Mouse (Mus musculus) hindbrain, embryonic 10.5 days (tissue): Measurements from ENCODE around the gene Cox14. TPM values are rescaled to one million over a fixed set of nuclear protein-coding genes. Genes with fewer than 3 reads are reported as not detected.

Experiments used
- DNase-seq: peaks from one replicate; pipeline ENCODE4 v3.0.0-alpha.2; 2017; ENCODE audit warnings: low spot score
- H3K27ac ChIP-seq: fragments of 300-500 bp; sonication (generic); 2 replicates; pipeline ENCODE4 v1.5.1; 2016; ENCODE audit warnings: mild to moderate bottlenecking, moderate library complexity
- H3K27me3 ChIP-seq: fragments of 300-500 bp; sonication (generic); 2 replicates; pipeline ENCODE4 v1.6.1; 2016; ENCODE audit warnings: mild to moderate bottlenecking; ENCODE audit not compliant: poor library complexity, insufficient read depth, severe bottlenecking
- H3K36me3 ChIP-seq: fragments of 300-500 bp; sonication (generic); 2 replicates; pipeline ENCODE4 v1.6.1; 2016; ENCODE audit warnings: mild to moderate bottlenecking, moderate library complexity
- H3K4me1 ChIP-seq: fragments of 300-500 bp; sonication (generic); replicated peaks from 2 replicates; pipeline ENCODE4 v1.6.1; 2016; ENCODE audit warnings: mild to moderate bottlenecking
- H3K4me3 ChIP-seq: fragments of 300-500 bp; sonication (generic); 2 replicates; pipeline ENCODE4 v1.5.1; 2016; ENCODE audit warnings: mild to moderate bottlenecking, moderate library complexity
- H3K9me3 ChIP-seq: fragments of 300-500 bp; sonication (generic); 2 replicates; pipeline ENCODE4 v1.6.1; 2016; ENCODE audit warnings: mild to moderate bottlenecking, moderate library complexity
- WGBS: fragments of 180-500 bp; shearing (Covaris S2); methylation state at CpG from one replicate; pipeline ENCODE4 v1.1.7; 2016; 5-methylcytosine and 5-hydroxymethylcytosine counted together
- polyA plus RNA-seq: library from polyadenylated mRNA; unstranded; fragments of >200 nt; fragmentation: Nextera tagmentation; extraction: Ambion mirVana; gene quantifications from 2 replicates; pipeline ENCODE4 v1.2.1, GENCODE M21; 2016

The Cox14 gene
- polyA plus RNA-seq, 1 experiment from 2014 or later: 174 TPM

DNA sequence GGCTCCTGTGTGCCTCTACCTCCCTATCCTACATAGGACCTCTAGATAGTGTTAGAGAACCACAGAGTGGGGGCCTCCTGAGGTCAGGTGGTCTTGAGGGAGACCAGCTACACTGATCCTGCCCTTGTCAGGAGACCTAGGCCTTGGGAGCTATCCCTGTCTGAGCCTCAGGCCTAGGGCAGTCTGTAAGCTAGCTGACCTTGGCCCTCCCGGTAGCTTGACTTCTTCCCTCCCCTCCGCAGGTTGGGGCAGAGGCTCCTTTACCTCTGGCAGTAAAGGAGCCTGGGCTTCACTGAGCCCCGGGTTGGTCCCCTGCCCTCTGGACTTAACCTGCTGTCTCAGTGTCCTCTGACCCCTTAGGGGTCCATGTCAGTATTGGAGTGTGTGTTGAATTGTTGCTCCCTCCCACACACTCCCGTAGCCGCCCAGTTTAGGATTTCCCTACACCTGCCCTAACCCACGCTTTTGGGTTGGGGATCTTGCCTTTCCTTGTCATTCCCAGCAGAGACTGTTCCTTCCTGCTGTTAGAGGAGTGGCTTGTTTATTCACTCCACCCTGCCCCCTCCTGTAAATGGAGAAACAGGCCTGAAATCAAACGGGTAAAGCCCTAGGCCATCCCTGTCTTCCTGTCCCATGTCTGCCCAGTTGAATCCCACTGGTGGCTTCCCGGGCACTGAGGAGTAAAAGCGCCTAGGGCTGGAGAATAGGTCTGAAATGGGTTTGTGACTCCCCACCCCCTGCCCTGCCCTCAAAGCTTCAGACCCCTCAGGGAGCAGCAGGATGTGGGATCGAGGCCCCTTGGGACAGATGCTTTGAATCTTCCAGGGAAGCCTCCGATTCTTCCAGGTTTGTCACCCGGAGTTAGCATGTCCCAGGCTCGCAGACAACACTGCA is 12.5 kb upstream of the Cox14 start:
- H3K27me3 ChIP-seq: no peaks in the 10 kb centered on the region
- peak overlapping the region; percentile 40; the same call in 1 of the 2 replicates for H3K27ac ChIP-seq
- no peak overlapping the region for H3K4me3 ChIP-seq
- DNase-seq: no peak
- H3K4me1 ChIP-seq: peaks cover 31% of the 10 kb centered on the region
- 67% methylated on average over 13 of the region's 13 CpGs for WGBS
- H3K9me3 ChIP-seq: no peaks in the 10 kb centered on the region
- peaks cover 99% of the 10 kb centered on the region for H3K36me3 ChIP-seq

- no peaks in the 10 kb centered on the region for H3K27me3 ChIP-seq
- peaks cover 38% of the 10 kb centered on the region for H3K4me1 ChIP-seq
- DNase-seq: no peak
- 0 out of 2 replicates have a peak overlapping the region, but pooled peaks have one; percentile 0 for H3K27ac ChIP-seq
- WGBS: 79% methylated on average over 3 of the region's 3 CpGs
- H3K4me3 ChIP-seq: no peak overlapping the region
- H3K9me3 ChIP-seq: no peaks in the 10 kb centered on the region
- H3K36me3 ChIP-seq: peaks cover 99% of the 10 kb centered on the region
Observed at GRCm38 (mm10) chr15:99713569-99713968, 11.8 kb upstream of the Cox14 start.

- DNase-seq: no peak
- no peaks in the 10 kb centered on the region for H3K9me3 ChIP-seq
- peaks cover 40% of the 10 kb centered on the region for H3K4me1 ChIP-seq
- peaks cover 99% of the 10 kb centered on the region for H3K36me3 ChIP-seq
- no peaks in the 10 kb centered on the region for H3K27me3 ChIP-seq
- 75% methylated on average over 4 of the region's 4 CpGs for WGBS
- no peak overlapping the region for H3K27ac ChIP-seq
- H3K4me3 ChIP-seq: no peak overlapping the region
Observed at GRCm38 (mm10) chr15:99714206-99714605, 11.2 kb upstream of the Cox14 start.

DNA sequence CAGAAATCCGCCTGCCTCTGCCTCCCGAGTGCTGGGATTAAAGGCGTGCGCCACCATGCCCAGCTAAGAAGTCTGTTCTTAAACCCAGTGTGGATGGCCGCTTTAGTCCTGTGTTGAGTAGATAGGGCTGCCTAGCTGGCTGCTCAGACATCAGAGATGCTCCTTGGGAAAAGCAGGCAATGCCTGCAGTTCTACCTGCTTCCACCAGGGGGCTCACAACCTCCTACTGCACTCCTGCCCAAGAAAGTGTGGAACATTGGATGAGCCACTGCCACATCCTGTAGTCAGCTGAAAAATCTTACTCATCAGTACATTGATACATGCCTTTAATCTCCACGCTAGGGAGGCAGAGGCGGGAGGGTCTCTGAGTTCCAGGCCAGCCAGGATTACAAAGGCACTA is 10.6 kb upstream of the Cox14 start:
- peaks cover 97% of the 10 kb centered on the region for H3K36me3 ChIP-seq
- 58% methylated on average over 7 of the region's 7 CpGs for WGBS
- no peak overlapping the region for H3K27ac ChIP-seq

DNA sequence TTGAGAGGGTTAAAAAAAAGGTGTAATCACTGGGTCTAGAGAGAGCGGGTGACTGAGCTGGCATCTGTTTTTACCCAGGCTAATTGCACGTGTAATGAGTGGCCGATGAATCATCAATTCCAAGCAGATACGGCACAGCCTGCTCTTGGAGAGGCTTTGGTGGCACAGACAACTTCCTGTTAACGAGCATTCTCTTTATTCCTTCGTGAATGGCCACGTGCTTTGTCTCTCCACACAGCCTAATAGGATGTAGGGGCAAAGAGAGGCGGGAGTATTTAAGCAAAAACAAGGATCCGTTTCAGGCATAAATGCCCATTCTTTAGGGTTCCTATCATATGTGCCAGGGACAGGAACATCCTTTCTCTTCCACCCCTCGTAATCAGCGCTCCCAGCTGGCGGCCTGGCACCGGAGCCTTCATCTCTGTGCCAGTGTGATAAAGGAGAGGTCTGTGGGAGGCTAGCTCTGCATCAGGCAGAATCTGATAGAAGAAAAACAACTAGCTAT is 10.0 kb upstream of the Cox14 start:
- Histone ChIP-seq H3K4me3 (no peak overlapping the region), H3K27me3 (no peaks in the 10 kb centered on the region), H3K4me1 (peaks cover 40% of the 10 kb centered on the region), H3K36me3 (peaks cover 97% of the 10 kb centered on the region), H3K27ac (no peak overlapping the region), H3K9me3 (no peaks in the 10 kb centered on the region)
- WGBS: 91% methylated on average over 13 of the region's 13 CpGs
- no peak for DNase-seq

More for the DNA sequence above, 10.6 kb upstream of the Cox14 start:
- no peaks in the 10 kb centered on the region for H3K27me3 ChIP-seq
- peak; percentile 81 for DNase-seq
- H3K4me1 ChIP-seq: peaks cover 40% of the 10 kb centered on the region
- no peaks in the 10 kb centered on the region for H3K9me3 ChIP-seq
- H3K4me3 ChIP-seq: no peak overlapping the region

GRCm38 (mm10) chr15:99715982-99716746 is 9.3 kb upstream of the Cox14 start:
- H3K36me3 ChIP-seq: peaks cover 97% of the 10 kb centered on the region
- WGBS: 68% methylated on average over 11 of the region's 11 CpGs

GRCm38 (mm10) chr15:99716814-99717213 is 8.6 kb upstream of the Cox14 start:
- Histone ChIP-seq H3K36me3 (peaks cover 97% of the 10 kb centered on the region), H3K4me1 (peaks cover 42% of the 10 kb centered on the region)

More at GRCm38 (mm10) chr15:99715982-99716746, 9.3 kb upstream of the Cox14 start:
- Histone ChIP-seq H3K27me3 (no peaks in the 10 kb centered on the region), H3K4me3 (no peak overlapping the region), H3K4me1 (peaks cover 40% of the 10 kb centered on the region), H3K27ac (peak overlapping the region; percentile 53; the same call in 1 of the 2 replicates), H3K9me3 (no peaks in the 10 kb centered on the region)
- no peak for DNase-seq

DNA sequence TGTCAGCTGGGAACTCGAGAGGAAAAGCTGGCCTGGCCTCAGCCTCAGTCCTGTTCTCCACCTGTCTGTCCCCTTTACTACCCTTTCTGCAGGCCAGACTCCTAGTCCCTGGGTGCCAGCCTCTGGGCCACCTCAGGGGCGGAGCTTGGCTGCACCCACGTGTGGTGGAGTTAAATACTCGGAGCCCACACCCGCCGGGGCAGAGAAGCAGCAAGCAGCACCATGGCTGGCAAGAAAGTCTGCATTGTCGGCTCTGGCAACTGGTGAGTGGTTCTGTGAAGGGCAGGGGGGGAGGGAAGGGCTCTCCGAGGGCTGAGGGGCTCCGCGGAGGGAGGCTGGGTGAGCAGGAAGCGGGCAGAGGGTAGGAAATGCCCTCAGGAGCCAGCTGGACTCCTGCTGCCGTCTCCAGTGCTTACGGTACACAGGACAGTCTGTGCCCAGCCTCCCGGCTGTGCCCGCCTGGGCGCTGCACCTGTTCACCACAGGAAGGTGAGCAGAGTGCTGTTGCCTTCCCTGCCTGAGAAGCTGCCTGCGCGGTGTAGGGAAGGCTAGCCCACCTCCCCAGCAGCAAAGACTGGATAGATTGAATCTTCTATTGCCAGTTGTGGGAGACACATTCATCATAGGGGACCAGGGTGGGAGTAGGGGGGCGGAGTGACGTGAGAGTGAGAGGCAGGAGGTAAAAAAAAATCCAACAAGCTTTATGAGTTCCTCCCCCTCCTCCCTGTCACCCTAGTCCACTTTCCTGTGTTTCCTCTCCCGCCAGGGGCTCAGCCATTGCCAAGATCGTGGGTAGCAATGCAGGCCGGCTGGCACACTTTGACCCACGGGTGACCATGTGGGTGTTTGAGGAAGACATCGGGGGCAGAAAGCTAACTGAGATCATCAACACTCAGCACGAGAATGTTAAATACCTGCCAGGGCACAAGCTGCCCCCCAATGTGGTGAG is 7.8 kb upstream of the Cox14 start, which contains the start of gene Gpd1:
Gene Gpd1 (plus strand): TSS at position 130 of the 949 bp plus-strand sequence.
- Histone ChIP-seq H3K4me1 (peaks cover 45% of the 10 kb centered on the region), H3K27ac (no peak within 1 kb of the TSS), H3K36me3 (peaks cover 97% of the 10 kb centered on the region), H3K4me3 (no peak within 1 kb of the TSS), H3K9me3 (no peaks in the 10 kb centered on the region), H3K27me3 (no peaks in the 10 kb centered on the region)
- DNase-seq: no peak
- 72% methylated on average over 26 of the region's 26 CpGs for WGBS

More at GRCm38 (mm10) chr15:99716814-99717213, 8.6 kb upstream of the Cox14 start:
- Histone ChIP-seq H3K27me3 (no peaks in the 10 kb centered on the region), H3K9me3 (no peaks in the 10 kb centered on the region), H3K27ac (no peak overlapping the region), H3K4me3 (no peak overlapping the region)
- WGBS: 90% methylated on average over 12 of the region's 12 CpGs
- no peak for DNase-seq

- WGBS: 82% methylated on average over 9 of the region's 9 CpGs
- peaks cover 96% of the 10 kb centered on the region for H3K36me3 ChIP-seq
Observed at GRCm38 (mm10) chr15:99718461-99719021, 6.9 kb upstream of the Cox14 start.

GRCm38 (mm10) chr15:99719865-99720264 is 5.6 kb upstream of the Cox14 start:
- peaks cover 51% of the 10 kb centered on the region for H3K4me1 ChIP-seq
- no peaks in the 10 kb centered on the region for H3K27me3 ChIP-seq
- no peak for DNase-seq
- no peak overlapping the region for H3K4me3 ChIP-seq
- H3K27ac ChIP-seq: no peak overlapping the region
- 75% methylated on average over 8 of the region's 8 CpGs for WGBS
- peaks cover 83% of the 10 kb centered on the region for H3K36me3 ChIP-seq
- H3K9me3 ChIP-seq: no peaks in the 10 kb centered on the region

More at GRCm38 (mm10) chr15:99718461-99719021, 6.9 kb upstream of the Cox14 start:
- Histone ChIP-seq H3K27ac (no peak overlapping the region), H3K4me1 (peaks cover 45% of the 10 kb centered on the region), H3K27me3 (no peaks in the 10 kb centered on the region), H3K9me3 (no peaks in the 10 kb centered on the region), H3K4me3 (no peak overlapping the region)
- DNase-seq: no peak

GRCm38 (mm10) chr15:99721921-99722743 is 3.3 kb upstream of the Cox14 start:
- Histone ChIP-seq H3K4me1 (peaks cover 60% of the 10 kb centered on the region), H3K9me3 (no peaks in the 10 kb centered on the region), H3K27me3 (no peaks in the 10 kb centered on the region), H3K36me3 (peaks cover 62% of the 10 kb centered on the region), H3K27ac (no peak overlapping the region), H3K4me3 (no peak overlapping the region)
- 78% methylated on average over 25 of the region's 25 CpGs for WGBS
- no peak for DNase-seq
